Mouse (Mus musculus) CH12.LX (cell line): Measurements from ENCODE around the gene Krt17.

Experiments used
- CTCF ChIP-seq, 2 experiments: IDR thresholded peaks in 1 of 2; conservative IDR thresholded peaks in 1 of 2; 2 replicates each; pipeline ENCODE4 v1.5.1; 2011 to 2012; ENCODE audit warnings: low read depth in 2 of 2, low read length in 2 of 2, improper control_type of control experiment in 1 of 2, inconsistent platforms in 1 of 2, mild to moderate bottlenecking in 1 of 2, moderate library complexity in 1 of 2
- EP300 ChIP-seq: IDR thresholded peaks from 2 replicates; pipeline ENCODE4 v1.6.1; 2011; ENCODE audit warnings: low read length, improper control_type of control experiment
- NELFE ChIP-seq: IDR thresholded peaks from 2 replicates; pipeline ENCODE4 v1.6.1; 2011; ENCODE audit warnings: low read depth, low read length, improper control_type of control experiment
- USF2 ChIP-seq: conservative IDR thresholded peaks from 2 replicates; pipeline ENCODE4 v1.6.1; 2011; ENCODE audit warnings: low read depth, low read length, improper control_type of control experiment
- ZNF384 ChIP-seq: IDR thresholded peaks from 2 replicates; pipeline ENCODE4 v1.6.1; 2012; ENCODE audit warnings: low read depth, low read length, improper control_type of control experiment, inconsistent platforms

GRCm38 (mm10) chr11:100277726-100278480 is 17.1 kb upstream of the Krt17 start:
- TF ChIP-seq CTCF (conservative IDR thresholded peaks at IDR 0.05 in 1 of 2, IDR thresholded peaks at IDR 0.05 in 1 of 2; ENCODE audit: low read depth in 2 of 2, low read length in 2 of 2) (no peak), USF2 (no peak), EP300 (no peak), ZNF384 (no peak), NELFE (no peak)
